Mouse (Mus musculus) liver, adult 2 months (tissue): ENCODE results near the gene Ddx23.

ENCODE experiments used
- CTCF ChIP-seq: fragments of 200-500 bp; IDR thresholded peaks from 2 replicates; pipeline ENCODE4 v1.5.1; 2011; ENCODE audit warnings: low read depth, low read length, control low read depth
- POLR2A ChIP-seq: fragments of 200-500 bp; IDR thresholded peaks from 2 replicates; pipeline ENCODE4 v1.6.1; 2011; ENCODE audit warnings: low read length, control low read depth; ENCODE audit not compliant: insufficient read depth; ENCODE audit errors: extremely low read depth

DNA sequence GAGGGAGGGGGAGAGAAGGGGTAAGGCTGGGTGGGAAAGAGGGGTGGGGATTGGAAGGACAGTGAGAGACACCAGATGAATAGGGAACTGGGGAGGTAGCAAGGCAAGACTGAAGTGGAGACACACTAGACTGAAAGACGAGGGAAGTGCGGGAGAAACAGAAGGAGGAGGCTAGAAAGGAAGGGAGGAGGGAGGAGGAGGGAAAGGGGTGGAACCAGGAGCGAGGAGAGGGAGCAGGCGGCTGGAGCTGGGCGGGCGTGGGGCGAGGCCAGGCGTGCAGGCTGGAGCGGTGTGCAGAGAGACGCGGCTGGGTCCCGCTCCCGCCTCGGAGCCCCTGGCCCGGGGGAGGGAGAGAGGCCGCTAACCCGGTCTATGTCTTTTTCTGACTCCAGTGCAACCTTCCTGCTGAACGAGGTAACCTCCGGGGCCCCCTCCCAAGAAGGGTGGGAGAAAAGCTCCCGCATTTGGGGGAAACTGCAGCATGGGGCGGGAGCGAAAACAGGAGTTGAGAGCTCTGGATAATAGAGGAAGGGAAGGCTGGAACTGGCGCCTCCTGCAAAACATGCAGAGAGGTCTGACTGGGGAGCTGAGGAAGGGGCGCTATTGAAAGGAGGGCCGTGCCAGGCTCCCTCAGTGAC, 30.5 kb downstream of the Ddx23 start:
- TF ChIP-seq POLR2A (no peak), CTCF (no peak)
